Mouse (Mus musculus): ENCODE data around the gene Ksr2. TPM values are rescaled to one million over a fixed set of nuclear protein-coding genes. Genes with fewer than 3 reads are reported as not detected.
A peak's percentile ranks its signal among the peaks of the same experiment; 100 is the strongest.

The Ksr2 gene
- total and polyA plus RNA-seq, 2 experiments from 2014 or later: 8.9 to 14.5 TPM

DNA sequence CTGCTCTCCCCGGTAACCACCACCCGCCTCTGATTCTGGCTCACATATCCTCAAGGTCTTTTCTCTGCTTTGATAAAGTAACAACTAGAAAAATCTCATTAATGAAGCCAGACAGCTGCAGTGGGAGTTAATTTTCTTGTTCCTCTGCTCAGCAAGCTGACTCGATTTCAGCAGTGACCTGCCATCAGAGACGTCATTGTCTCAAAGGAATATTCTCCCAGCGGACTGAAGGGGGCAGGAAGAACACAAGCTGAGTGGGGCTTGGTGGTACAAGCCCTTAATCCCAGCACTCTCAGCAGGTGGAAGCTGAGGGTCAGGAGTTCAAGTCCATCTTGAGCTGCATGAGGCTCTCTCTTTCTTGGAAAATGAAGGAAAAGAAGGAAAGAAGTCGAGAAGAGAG lies 244.8 kb downstream of the Ksr2 start:
- 0 out of 2 replicates have a peak overlapping the region, but pooled peaks have one; percentile 26 for H3K27ac ChIP-seq (ENCODE audit: low read depth, low read length)
- H3K4me1 ChIP-seq (ENCODE audit: insufficient read depth, low read length): no peaks in the 10 kb centered on the region
- WGBS: 19% methylated on average over 6 of the region's 6 CpGs
- DNase-seq (ENCODE audit: low spot score) (peak; percentile 53), ATAC-seq (ENCODE audit: low FRiP score) (no peak)
- H3K4me2 ChIP-seq (ENCODE audit: low read depth, low read length, poor library complexity, severe bottlenecking): no peak overlapping the region
- no peak overlapping the region for H3K4me3 ChIP-seq (ENCODE audit: low read depth, low read length)
- no peak overlapping the region for H3K9ac ChIP-seq (replicated peaks; ENCODE audit: low read length, poor library complexity, severe bottlenecking)
- TF ChIP-seq CTCF (IDR thresholded peaks at IDR 0.05): peak; percentile 53
- no peaks in the 10 kb centered on the region for H3K36me3 ChIP-seq (ENCODE audit: insufficient read depth, low read length)
- H3K9me3 ChIP-seq (ENCODE audit: low read length): no peaks in the 10 kb centered on the region
- H3K27me3 ChIP-seq (ENCODE audit: insufficient read depth, low read length): no peaks in the 10 kb centered on the region

DNA sequence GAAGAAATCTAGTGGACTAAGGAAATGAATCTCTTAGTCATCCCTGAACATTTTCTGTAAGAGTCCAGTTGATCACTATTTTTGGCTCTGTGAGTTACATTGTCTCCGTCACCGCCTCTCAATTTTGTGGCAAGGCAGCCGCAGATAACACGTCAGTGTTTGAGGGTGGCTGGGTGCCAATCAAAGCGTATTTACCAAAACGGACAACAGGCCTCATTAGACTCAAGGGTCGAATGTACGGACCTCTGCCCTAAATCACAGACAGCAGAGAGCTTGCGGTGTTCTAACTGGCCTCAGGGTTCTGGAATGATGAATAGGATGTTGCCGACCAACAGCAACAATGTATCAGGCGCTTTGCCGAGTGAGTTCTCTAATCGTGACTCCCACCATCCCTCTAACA lies 245.8 kb downstream of the Ksr2 start:
- 82% methylated on average over 13 of the region's 13 CpGs for WGBS
- H3K4me2 ChIP-seq (ENCODE audit: low read depth, low read length, poor library complexity, severe bottlenecking): no peak overlapping the region
- H3K4me1 ChIP-seq (ENCODE audit: insufficient read depth, low read length): no peaks in the 10 kb centered on the region
- no peak overlapping the region for H3K27ac ChIP-seq (ENCODE audit: low read depth, low read length)
- H3K36me3 ChIP-seq (ENCODE audit: insufficient read depth, low read length): no peaks in the 10 kb centered on the region
- no peak overlapping the region for H3K9ac ChIP-seq (replicated peaks; ENCODE audit: low read length, poor library complexity, severe bottlenecking)
- H3K4me3 ChIP-seq (ENCODE audit: low read depth, low read length): no peak overlapping the region
- DNase-seq (ENCODE audit: low spot score) (no peak), ATAC-seq (ENCODE audit: low FRiP score) (no peak)
- no peak for TF ChIP-seq CTCF (IDR thresholded peaks at IDR 0.05)
- no peaks in the 10 kb centered on the region for H3K9me3 ChIP-seq (ENCODE audit: low read length)
- no peaks in the 10 kb centered on the region for H3K27me3 ChIP-seq (ENCODE audit: insufficient read depth, low read length)

DNA sequence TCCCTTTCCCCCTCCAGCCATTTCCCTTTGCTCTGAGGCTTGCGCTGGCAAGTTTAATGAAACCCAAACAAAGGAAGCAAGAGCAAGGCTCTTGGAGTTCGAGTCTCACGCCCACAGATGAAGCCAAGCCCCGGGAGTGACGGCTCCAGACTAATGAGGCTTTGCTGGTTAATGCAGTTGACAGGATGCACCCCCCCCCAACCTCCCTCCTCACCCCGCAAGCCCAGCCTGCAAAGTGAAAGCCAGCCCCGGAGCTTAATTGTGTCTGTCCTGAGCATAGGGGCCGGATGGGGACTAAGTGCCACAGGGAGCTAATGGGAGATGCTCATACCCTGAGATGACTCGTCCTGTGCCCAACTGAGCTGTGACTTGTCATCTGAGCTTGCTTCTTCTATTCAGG lies 251.4 kb downstream of the Ksr2 start:
- ATAC-seq (ENCODE audit: low FRiP score) (no peak), DNase-seq (ENCODE audit: low spot score) (no peak)
- Histone ChIP-seq H3K36me3 (ENCODE audit: insufficient read depth, low read length) (no peaks in the 10 kb centered on the region), H3K27me3 (ENCODE audit: insufficient read depth, low read length) (no peaks in the 10 kb centered on the region), H3K9ac (replicated peaks; ENCODE audit: low read length, poor library complexity, severe bottlenecking) (no peak overlapping the region), H3K9me3 (ENCODE audit: low read length) (no peaks in the 10 kb centered on the region), H3K4me3 (ENCODE audit: low read depth, low read length) (no peak overlapping the region), H3K27ac (ENCODE audit: low read depth, low read length) (no peak overlapping the region), H3K4me1 (ENCODE audit: insufficient read depth, low read length) (peaks cover 5% of the 10 kb centered on the region; the same call in 1 of the 2 replicates), H3K4me2 (ENCODE audit: low read depth, low read length, poor library complexity, severe bottlenecking) (no peak overlapping the region)
- TF ChIP-seq CTCF (IDR thresholded peaks at IDR 0.05): no peak
- WGBS: 16% methylated on average over 9 of the region's 9 CpGs

DNA sequence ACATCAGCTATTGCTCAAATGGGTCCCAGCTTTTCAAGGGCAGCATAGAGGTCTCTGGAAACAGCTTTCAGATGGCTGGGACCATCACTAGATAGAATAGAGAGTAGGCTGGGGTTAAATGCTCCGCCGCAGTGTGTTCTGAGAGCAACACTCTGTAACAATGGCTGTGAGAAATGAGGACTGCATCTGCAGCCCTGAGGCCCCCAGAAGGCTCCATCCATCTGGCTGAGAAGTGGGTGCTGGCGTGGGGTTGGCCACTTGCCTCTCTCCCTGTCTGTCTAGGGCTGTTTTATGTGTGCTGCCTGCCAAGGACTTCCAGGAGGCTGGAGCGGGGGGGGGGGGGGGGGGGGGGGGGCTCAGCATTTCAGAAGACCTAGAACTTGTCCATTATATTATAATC lies 253.5 kb downstream of the Ksr2 start:
- Histone ChIP-seq H3K27ac (ENCODE audit: low read depth, low read length) (no peak overlapping the region), H3K27me3 (ENCODE audit: insufficient read depth, low read length) (no peaks in the 10 kb centered on the region), H3K4me3 (ENCODE audit: low read depth, low read length) (no peak overlapping the region), H3K36me3 (ENCODE audit: insufficient read depth, low read length) (no peaks in the 10 kb centered on the region), H3K9me3 (ENCODE audit: low read length) (no peaks in the 10 kb centered on the region), H3K4me2 (ENCODE audit: low read depth, low read length, poor library complexity, severe bottlenecking) (no peak overlapping the region), H3K4me1 (ENCODE audit: insufficient read depth, low read length) (peaks cover 5% of the 10 kb centered on the region; the same call in 1 of the 2 replicates), H3K9ac (replicated peaks; ENCODE audit: low read length, poor library complexity, severe bottlenecking) (no peak overlapping the region)
- 87% methylated on average over 3 of the region's 4 CpGs for WGBS
- DNase-seq (ENCODE audit: low spot score): no peak
- TF ChIP-seq CTCF (IDR thresholded peaks at IDR 0.05): no peak
- ATAC-seq (ENCODE audit: low FRiP score): no peak

DNA sequence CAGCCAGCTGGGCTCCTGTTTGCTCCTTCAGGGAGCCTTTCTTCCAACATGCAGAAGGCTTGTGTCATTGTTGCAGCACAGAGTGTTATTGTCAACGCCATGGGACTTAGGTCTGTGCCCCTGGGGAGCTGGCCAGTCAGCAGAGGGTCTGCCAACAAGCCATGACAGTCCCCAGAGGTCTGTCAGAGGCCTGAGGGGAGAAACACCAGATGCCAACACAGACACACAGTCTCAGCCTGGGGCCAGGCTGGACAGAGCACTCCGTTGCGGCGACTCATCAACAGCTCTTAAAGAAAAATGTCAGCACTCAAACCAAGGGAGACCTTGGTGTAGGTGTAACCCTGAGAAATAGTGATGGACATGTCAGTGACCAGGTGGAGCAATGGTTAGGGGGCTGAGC lies 255.5 kb downstream of the Ksr2 start:
- ATAC-seq (ENCODE audit: low FRiP score) (no peak), DNase-seq (ENCODE audit: low spot score) (no peak)
- Histone ChIP-seq H3K9me3 (ENCODE audit: low read length) (no peaks in the 10 kb centered on the region), H3K36me3 (ENCODE audit: insufficient read depth, low read length) (no peaks in the 10 kb centered on the region), H3K4me2 (ENCODE audit: low read depth, low read length, poor library complexity, severe bottlenecking) (no peak overlapping the region), H3K27me3 (ENCODE audit: insufficient read depth, low read length) (no peaks in the 10 kb centered on the region), H3K4me1 (ENCODE audit: insufficient read depth, low read length) (peaks cover 5% of the 10 kb centered on the region; the same call in 1 of the 2 replicates), H3K27ac (ENCODE audit: low read depth, low read length) (no peak overlapping the region), H3K4me3 (ENCODE audit: low read depth, low read length) (no peak overlapping the region), H3K9ac (replicated peaks; ENCODE audit: low read length, poor library complexity, severe bottlenecking) (no peak overlapping the region)
- 59% methylated on average over 4 of the region's 4 CpGs for WGBS
- no peak for TF ChIP-seq CTCF (IDR thresholded peaks at IDR 0.05)

DNA sequence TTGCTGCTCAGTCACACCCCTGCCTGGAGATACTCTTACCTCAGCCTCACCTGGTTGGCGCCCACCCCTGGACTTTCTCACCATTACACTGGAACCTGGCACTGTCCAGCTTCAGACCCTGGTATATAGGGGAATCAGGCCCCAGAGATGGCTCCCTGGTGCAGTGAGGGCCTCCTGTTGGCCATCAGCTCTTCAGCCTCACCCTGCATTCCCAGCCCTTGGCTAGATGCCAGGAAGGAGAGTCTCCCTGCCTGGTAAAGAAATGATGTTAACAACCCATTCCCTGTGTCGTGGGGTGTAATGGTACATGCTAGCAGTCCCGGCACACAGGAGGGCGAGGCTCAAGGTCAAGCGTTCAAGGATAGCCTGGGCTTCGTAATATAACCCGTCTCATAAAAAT lies 256.0 kb downstream of the Ksr2 start:
- Histone ChIP-seq H3K9me3 (ENCODE audit: low read length) (no peaks in the 10 kb centered on the region), H3K9ac (replicated peaks; ENCODE audit: low read length, poor library complexity, severe bottlenecking) (no peak overlapping the region), H3K4me1 (ENCODE audit: insufficient read depth, low read length) (peaks cover 5% of the 10 kb centered on the region; the same call in 1 of the 2 replicates), H3K4me3 (ENCODE audit: low read depth, low read length) (no peak overlapping the region), H3K27ac (ENCODE audit: low read depth, low read length) (no peak overlapping the region), H3K36me3 (ENCODE audit: insufficient read depth, low read length) (no peaks in the 10 kb centered on the region), H3K4me2 (ENCODE audit: low read depth, low read length, poor library complexity, severe bottlenecking) (no peak overlapping the region), H3K27me3 (ENCODE audit: insufficient read depth, low read length) (no peaks in the 10 kb centered on the region)
- WGBS: 74% methylated on average over 7 of the region's 7 CpGs
- no peak for TF ChIP-seq CTCF (IDR thresholded peaks at IDR 0.05)
- ATAC-seq (ENCODE audit: low FRiP score) (no peak), DNase-seq (ENCODE audit: low spot score) (no peak)
